Mouse (Mus musculus): ENCODE measurements around the gene 4933428G20Rik. TPM values are rescaled to one million over a fixed set of nuclear protein-coding genes. Genes with fewer than 3 reads are reported as not detected.

The 4933428G20Rik gene
- polyA plus RNA-seq, 1 experiment from 2014 or later, result 0.85 TPM

DNA sequence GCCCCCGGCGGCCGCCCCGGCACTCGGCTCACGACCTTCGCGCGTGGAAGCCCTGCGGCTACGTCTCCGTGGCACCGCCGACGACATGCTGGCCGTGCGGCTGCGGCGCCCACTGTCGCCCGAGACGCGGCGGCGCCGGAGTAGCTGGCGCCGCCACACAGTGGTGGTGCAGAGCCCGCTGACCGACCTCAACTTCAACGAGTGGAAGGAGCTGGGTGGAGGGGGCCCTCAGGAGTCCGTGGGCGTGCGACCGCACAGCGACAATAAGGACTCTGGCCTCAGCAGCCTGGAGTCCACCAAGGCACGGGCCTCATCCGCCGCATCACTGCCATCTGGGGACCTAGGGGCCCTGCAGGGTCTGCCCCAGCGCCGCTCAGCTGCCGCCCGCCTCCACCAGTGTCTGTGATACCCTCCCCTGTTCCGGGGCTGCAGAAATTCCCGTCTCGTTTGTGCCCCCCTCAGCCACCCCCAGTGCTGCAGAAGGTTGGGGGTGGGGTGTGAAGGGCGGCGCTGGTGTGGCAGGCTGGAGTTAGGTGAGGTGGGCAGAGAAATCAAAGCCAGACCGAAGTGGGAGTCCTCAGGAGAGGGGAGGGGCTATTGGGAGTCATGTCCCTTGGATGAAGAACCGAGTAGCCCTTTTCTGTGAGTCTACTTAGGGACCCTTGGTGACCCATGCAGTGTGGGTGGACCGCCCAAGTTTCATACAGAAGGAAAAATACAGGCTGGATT lies 744 bp upstream of the 4933428G20Rik start:
- 13% methylated on average over 50 of the region's 51 CpGs for WGBS
- Histone ChIP-seq H3K27ac (ENCODE audit: low read depth, low read length) (no peak overlapping the region), H3K4me3 (ENCODE audit: low read length) (peak overlapping the region; percentile 32), H3K9ac (ENCODE audit: low read depth, low read length) (peak overlapping the region; percentile 55), H3K4me1 (ENCODE audit: control insufficient read depth, insufficient read depth, low read depth, low read length) (peaks cover 7% of the 10 kb centered on the region), H3K9me3 (ENCODE audit: control insufficient read depth, low read length) (no peaks in the 10 kb centered on the region), H3K4me2 (ENCODE audit: low read length) (peak overlapping the region; percentile 55), H3K36me3 (ENCODE audit: control insufficient read depth, insufficient read depth, low read length) (peaks cover 7% of the 10 kb centered on the region), H3K27me3 (replicated peaks; ENCODE audit: control insufficient read depth, insufficient read depth, low read length) (peaks cover 22% of the 10 kb centered on the region)
- ATAC-seq, result peak; percentile 31; the same call in 1 of the 2 replicates

DNA sequence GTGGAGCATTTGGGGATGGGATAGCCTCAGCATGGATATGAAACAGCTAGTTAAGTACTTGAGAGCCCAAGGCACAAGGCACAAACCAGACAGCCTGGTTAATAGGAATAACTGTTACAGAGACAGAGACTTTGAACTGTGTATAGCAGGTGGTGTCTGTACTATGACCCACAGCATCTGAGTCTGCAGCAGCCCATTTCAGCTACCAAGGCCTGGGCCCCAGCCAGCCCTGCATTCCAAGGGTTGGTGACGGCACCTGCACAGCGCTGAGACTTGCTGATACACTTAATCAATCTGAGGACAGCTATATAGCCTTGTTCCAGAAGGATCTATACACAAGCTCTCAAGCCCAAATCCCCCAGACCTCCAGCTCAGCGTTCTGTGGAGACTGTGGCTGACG lies 2.6 kb downstream of the 4933428G20Rik start:
- Histone ChIP-seq H3K4me2 (ENCODE audit: low read length) (no peak overlapping the region), H3K36me3 (ENCODE audit: control insufficient read depth, insufficient read depth, low read length) (peaks cover 15% of the 10 kb centered on the region), H3K9ac (ENCODE audit: low read depth, low read length) (no peak overlapping the region), H3K4me3 (ENCODE audit: low read length) (no peak overlapping the region), H3K27me3 (replicated peaks; ENCODE audit: control insufficient read depth, insufficient read depth, low read length) (peaks cover 22% of the 10 kb centered on the region), H3K27ac (ENCODE audit: low read depth, low read length) (no peak overlapping the region), H3K9me3 (ENCODE audit: control insufficient read depth, low read length) (no peaks in the 10 kb centered on the region), H3K4me1 (ENCODE audit: control insufficient read depth, insufficient read depth, low read depth, low read length) (peaks cover 7% of the 10 kb centered on the region)
- ATAC-seq, result no peak
- 87% methylated on average over 4 of the region's 4 CpGs for WGBS

DNA sequence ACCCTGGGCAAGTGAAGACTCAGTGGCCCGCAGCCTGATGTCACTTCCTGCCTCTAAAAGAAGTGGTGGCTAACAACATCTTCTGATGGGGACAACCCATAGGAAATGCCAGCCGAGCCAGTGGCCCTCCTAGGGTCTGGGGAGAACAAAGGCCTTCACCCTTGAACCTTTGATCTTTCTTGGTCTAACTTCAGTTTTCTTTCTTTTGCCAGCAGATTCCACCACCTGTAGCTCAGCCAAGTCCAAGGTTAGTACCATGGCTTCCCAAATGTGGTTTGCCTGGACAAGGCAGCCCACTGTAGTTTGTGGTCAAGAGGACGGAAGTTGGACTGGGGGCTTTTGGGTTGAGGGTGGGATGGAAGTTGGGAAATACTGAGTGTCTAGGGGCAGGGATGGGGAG lies 7.3 kb downstream of the 4933428G20Rik start:
- WGBS, result 78% methylated on average over 3 of the region's 3 CpGs
- peaks cover 6% of the 10 kb centered on the region; the same call in 1 of the 2 replicates for H3K27me3 ChIP-seq (replicated peaks; ENCODE audit: control insufficient read depth, insufficient read depth, low read length)
- H3K27ac ChIP-seq (ENCODE audit: low read depth, low read length), result no peak overlapping the region
- no peak overlapping the region for H3K9ac ChIP-seq (ENCODE audit: low read depth, low read length)
- no peak for ATAC-seq
- H3K4me2 ChIP-seq (ENCODE audit: low read length), result no peak overlapping the region
- H3K36me3 ChIP-seq (ENCODE audit: control insufficient read depth, insufficient read depth, low read length), result peaks cover 19% of the 10 kb centered on the region
- no peaks in the 10 kb centered on the region for H3K9me3 ChIP-seq (ENCODE audit: control insufficient read depth, low read length)
- no peaks in the 10 kb centered on the region for H3K4me1 ChIP-seq (ENCODE audit: control insufficient read depth, insufficient read depth, low read depth, low read length)
- no peak overlapping the region for H3K4me3 ChIP-seq (ENCODE audit: low read length)

DNA sequence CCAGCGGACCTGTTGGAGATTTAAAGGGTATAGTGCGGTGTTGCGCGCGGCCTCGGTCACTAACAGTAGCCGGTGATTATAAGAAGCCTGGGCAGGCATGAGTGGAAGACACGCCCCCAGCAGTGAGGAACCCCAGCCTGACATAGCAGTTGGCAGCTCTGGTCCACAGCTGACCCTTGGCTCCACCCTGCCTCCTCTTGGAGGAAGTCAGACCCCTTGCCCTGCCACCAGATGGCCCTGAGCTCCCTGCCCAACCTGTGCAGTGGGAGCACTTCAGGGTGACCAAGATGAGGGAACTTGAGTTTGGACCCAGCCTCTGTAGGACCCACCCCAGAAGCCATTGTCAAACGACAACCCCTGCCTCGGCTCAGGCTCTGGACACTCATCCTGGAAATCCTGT lies 8.5 kb downstream of the 4933428G20Rik start:
- Histone ChIP-seq H3K27ac (ENCODE audit: low read depth, low read length) (no peak overlapping the region), H3K4me3 (ENCODE audit: low read length) (no peak overlapping the region), H3K27me3 (replicated peaks; ENCODE audit: control insufficient read depth, insufficient read depth, low read length) (no peaks in the 10 kb centered on the region), H3K36me3 (ENCODE audit: control insufficient read depth, insufficient read depth, low read length) (peaks cover 16% of the 10 kb centered on the region; the same call in 1 of the 2 replicates), H3K4me2 (ENCODE audit: low read length) (no peak overlapping the region), H3K4me1 (ENCODE audit: control insufficient read depth, insufficient read depth, low read depth, low read length) (no peaks in the 10 kb centered on the region), H3K9me3 (ENCODE audit: control insufficient read depth, low read length) (no peaks in the 10 kb centered on the region), H3K9ac (ENCODE audit: low read depth, low read length) (no peak overlapping the region)
- no peak for ATAC-seq
- 74% methylated on average over 10 of the region's 10 CpGs for WGBS

DNA sequence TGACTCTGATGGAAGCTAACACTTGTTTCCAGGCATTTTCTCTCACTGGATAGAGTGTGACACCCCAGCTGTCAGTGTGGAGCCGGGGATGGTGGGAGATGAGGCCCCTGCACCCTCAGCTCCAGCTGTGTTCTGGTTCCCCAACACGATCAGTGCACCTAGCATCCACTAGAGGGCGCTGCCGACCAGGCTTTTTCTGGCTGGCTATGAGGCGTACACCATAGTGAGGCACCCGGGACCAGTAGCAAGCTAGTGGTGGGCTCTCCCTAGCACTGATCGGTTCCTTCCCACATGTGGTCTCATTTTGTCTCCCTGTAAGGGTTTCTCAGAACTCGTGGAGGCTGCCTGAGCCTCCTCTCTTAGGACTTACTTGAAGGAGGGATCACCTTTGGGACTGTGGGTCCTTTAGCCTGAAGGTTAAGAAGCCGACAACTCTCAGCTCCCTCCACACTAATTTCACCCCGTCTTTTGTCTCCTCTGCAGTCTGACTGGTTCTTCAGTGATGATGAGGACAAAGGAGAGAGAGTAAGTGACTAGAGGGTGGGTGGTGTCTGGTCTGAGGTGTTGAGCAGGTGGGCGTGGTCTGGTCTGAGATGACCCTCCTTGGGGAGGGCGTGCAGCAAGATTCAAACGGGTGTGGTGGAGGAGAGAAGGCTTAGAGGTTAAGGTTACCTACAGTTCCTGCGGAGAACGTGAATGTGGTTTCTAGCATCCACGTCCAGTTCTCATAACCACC lies 10.4 kb downstream of the 4933428G20Rik start:
- Histone ChIP-seq H3K9ac (ENCODE audit: low read depth, low read length) (no peak overlapping the region), H3K36me3 (ENCODE audit: control insufficient read depth, insufficient read depth, low read length) (peaks cover 15% of the 10 kb centered on the region; the same call in 1 of the 2 replicates), H3K27ac (ENCODE audit: low read depth, low read length) (no peak overlapping the region), H3K4me1 (ENCODE audit: control insufficient read depth, insufficient read depth, low read depth, low read length) (no peaks in the 10 kb centered on the region), H3K27me3 (replicated peaks; ENCODE audit: control insufficient read depth, insufficient read depth, low read length) (no peaks in the 10 kb centered on the region), H3K4me3 (ENCODE audit: low read length) (no peak overlapping the region), H3K4me2 (ENCODE audit: low read length) (no peak overlapping the region), H3K9me3 (ENCODE audit: control insufficient read depth, low read length) (no peaks in the 10 kb centered on the region)
- ATAC-seq, result peak; percentile 61
- 27% methylated on average over 16 of the region's 16 CpGs for WGBS

DNA sequence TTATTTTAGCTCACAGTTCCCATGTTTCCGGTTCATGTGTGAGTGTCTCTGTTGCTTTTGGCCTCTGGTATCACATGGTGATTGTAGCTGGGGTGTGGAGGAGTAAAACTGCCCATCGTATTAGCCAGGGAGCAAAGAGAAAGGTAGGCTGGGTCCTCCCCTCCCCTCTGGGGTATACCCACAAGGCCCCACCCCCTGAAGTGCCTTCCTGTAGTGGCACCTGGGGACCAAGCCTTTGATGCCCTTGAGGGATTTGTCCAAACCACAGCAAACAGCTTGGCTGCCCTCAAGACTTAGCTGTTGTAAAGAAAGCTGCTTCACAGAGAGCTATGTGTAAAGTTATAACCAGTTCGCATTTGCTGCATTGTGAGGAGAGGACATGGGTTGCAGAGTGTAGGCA lies 12.5 kb downstream of the 4933428G20Rik start:
- WGBS, result 76% methylated on average over 3 of the region's 3 CpGs

DNA sequence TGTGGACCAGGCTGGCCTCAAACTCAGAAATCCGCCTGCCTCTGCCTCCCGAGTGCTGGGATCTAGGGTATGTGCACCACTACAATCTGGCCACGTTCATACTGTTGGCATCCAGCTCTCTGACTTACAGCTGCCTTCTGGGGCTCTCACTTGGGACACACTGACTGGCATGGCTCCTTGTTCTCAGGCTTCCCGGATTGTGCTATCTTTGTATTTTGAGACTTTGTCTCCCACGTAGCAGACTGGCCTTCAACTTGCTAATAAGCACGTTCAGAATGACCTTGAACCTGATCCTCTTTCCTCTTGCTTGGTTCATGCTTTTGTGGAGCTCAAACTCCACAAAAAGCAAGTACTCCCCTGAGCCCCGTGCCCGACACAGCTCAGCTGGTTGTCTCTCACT lies 14.5 kb downstream of the 4933428G20Rik start:
- whole genome bisulfite sequencing, result 81% methylated on average over 8 of the region's 8 CpGs
- Histone ChIP-seq H3K36me3 (ENCODE audit: control insufficient read depth, insufficient read depth, low read length) (peaks cover 4% of the 10 kb centered on the region; the same call in 1 of the 2 replicates), H3K4me2 (ENCODE audit: low read length) (no peak overlapping the region), H3K9ac (ENCODE audit: low read depth, low read length) (no peak overlapping the region), H3K4me1 (ENCODE audit: control insufficient read depth, insufficient read depth, low read depth, low read length) (no peaks in the 10 kb centered on the region), H3K4me3 (ENCODE audit: low read length) (no peak overlapping the region), H3K27me3 (replicated peaks; ENCODE audit: control insufficient read depth, insufficient read depth, low read length) (no peaks in the 10 kb centered on the region), H3K27ac (ENCODE audit: low read depth, low read length) (no peak overlapping the region), H3K9me3 (ENCODE audit: control insufficient read depth, low read length) (no peaks in the 10 kb centered on the region)
- no peak for ATAC-seq

More for the DNA sequence above, 12.5 kb downstream of the 4933428G20Rik start:
- Histone ChIP-seq H3K4me3 (ENCODE audit: low read length) (no peak overlapping the region), H3K27ac (ENCODE audit: low read depth, low read length) (no peak overlapping the region), H3K4me2 (ENCODE audit: low read length) (no peak overlapping the region), H3K4me1 (ENCODE audit: control insufficient read depth, insufficient read depth, low read depth, low read length) (no peaks in the 10 kb centered on the region), H3K9ac (ENCODE audit: low read depth, low read length) (no peak overlapping the region), H3K27me3 (replicated peaks; ENCODE audit: control insufficient read depth, insufficient read depth, low read length) (no peaks in the 10 kb centered on the region), H3K36me3 (ENCODE audit: control insufficient read depth, insufficient read depth, low read length) (peaks cover 11% of the 10 kb centered on the region; the same call in 1 of the 2 replicates), H3K9me3 (ENCODE audit: control insufficient read depth, low read length) (no peaks in the 10 kb centered on the region)
- ATAC-seq, result no peak

DNA sequence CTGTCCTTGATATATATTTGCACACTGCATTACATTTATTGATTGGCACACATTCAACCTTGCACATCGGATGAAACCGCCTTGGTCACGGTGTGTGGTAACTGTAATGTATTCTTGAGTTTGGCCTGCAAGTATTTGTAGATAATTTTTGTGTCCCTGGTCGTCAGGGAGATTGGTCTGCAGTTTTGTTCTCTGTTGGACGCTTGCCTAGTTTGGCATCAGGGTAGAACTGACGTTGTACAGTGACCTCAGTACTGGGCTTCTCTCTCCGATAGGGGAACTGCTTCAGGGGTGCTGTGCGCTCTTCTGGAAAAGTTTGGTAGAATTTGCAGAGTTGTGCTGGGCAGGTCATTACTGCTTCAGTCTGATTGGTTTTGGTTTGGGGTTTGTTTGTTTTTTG lies 20.3 kb downstream of the 4933428G20Rik start:
- H3K27ac ChIP-seq (ENCODE audit: low read depth, low read length), result no peak overlapping the region
- no peak overlapping the region for H3K9ac ChIP-seq (ENCODE audit: low read depth, low read length)
- H3K27me3 ChIP-seq (replicated peaks; ENCODE audit: control insufficient read depth, insufficient read depth, low read length), result no peaks in the 10 kb centered on the region
- no peak for ATAC-seq
- H3K9me3 ChIP-seq (ENCODE audit: control insufficient read depth, low read length), result no peaks in the 10 kb centered on the region
- WGBS, result 64% methylated on average over 8 of the region's 8 CpGs
- peaks cover 18% of the 10 kb centered on the region; the same call in 1 of the 2 replicates for H3K36me3 ChIP-seq (ENCODE audit: control insufficient read depth, insufficient read depth, low read length)
- H3K4me1 ChIP-seq (ENCODE audit: control insufficient read depth, insufficient read depth, low read depth, low read length), result no peaks in the 10 kb centered on the region
- H3K4me2 ChIP-seq (ENCODE audit: low read length), result no peak overlapping the region
- no peak overlapping the region for H3K4me3 ChIP-seq (ENCODE audit: low read length)

DNA sequence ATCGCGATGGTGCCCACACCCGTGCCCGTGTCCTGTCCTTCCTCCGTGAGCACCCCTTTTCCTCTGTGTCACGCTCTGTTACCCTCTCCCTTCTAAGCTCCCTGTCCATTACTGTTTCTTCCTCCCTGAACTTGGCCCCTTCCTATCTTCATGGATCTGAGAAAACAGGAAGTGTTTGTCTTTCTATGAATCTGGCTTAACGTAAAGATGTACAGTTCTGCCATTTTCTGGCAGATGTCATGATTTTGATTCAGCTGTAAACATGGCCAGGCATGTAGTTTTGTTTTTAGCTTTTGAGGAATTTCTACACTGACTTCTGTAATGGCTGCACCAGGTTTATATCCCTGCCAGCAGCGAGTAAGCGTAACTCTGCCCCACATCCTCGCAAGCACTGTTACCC lies 21.1 kb downstream of the 4933428G20Rik start:
- Histone ChIP-seq H3K27me3 (replicated peaks; ENCODE audit: control insufficient read depth, insufficient read depth, low read length) (no peaks in the 10 kb centered on the region), H3K27ac (ENCODE audit: low read depth, low read length) (no peak overlapping the region), H3K9me3 (ENCODE audit: control insufficient read depth, low read length) (no peaks in the 10 kb centered on the region), H3K4me1 (ENCODE audit: control insufficient read depth, insufficient read depth, low read depth, low read length) (no peaks in the 10 kb centered on the region), H3K9ac (ENCODE audit: low read depth, low read length) (no peak overlapping the region), H3K36me3 (ENCODE audit: control insufficient read depth, insufficient read depth, low read length) (peaks cover 19% of the 10 kb centered on the region; the same call in 1 of the 2 replicates), H3K4me3 (ENCODE audit: low read length) (no peak overlapping the region), H3K4me2 (ENCODE audit: low read length) (no peak overlapping the region)
- WGBS, result 90% methylated on average over 10 of the region's 10 CpGs
- no peak for ATAC-seq

Measured in hindbrain, embryonic 16.5 days (tissue).